Mouse (Mus musculus) hindbrain, embryonic 13.5 days (tissue): ENCODE data around the gene Tsc1. TPM values are rescaled to one million over a fixed set of nuclear protein-coding genes. Genes with fewer than 3 reads are reported as not detected.

Experiments
- ATAC-seq: fragments of 200-750 bp; cut with Nextera tagmentation; 2 replicates; pipeline ENCODE4 v1.8.0; 2017; ENCODE audit warnings: moderate TSS enrichment; ENCODE audit not compliant: low FRiP score
- H3K27ac ChIP-seq: fragments of 300-500 bp; sonication (generic); 2 replicates; pipeline ENCODE4 v1.5.1; 2015; ENCODE audit warnings: inconsistent platforms, mild to moderate bottlenecking, moderate library complexity
- H3K27me3 ChIP-seq: fragments of 300-500 bp; sonication (generic); 2 replicates; pipeline ENCODE4 v1.6.1; 2015; ENCODE audit warnings: mild to moderate bottlenecking, inconsistent platforms
- H3K36me3 ChIP-seq: fragments of 300-500 bp; sonication (generic); 2 replicates; pipeline ENCODE4 v1.6.1; 2015; ENCODE audit warnings: mild to moderate bottlenecking, inconsistent platforms
- H3K4me1 ChIP-seq: fragments of 300-500 bp; sonication (generic); replicated peaks from 2 replicates; pipeline ENCODE4 v1.6.1; 2015; ENCODE audit warnings: inconsistent platforms
- H3K4me2 ChIP-seq: fragments of 300-500 bp; sonication (generic); 2 replicates; pipeline ENCODE4 v1.6.1; 2015; ENCODE audit warnings: inconsistent platforms, mild to moderate bottlenecking, moderate library complexity
- H3K4me3 ChIP-seq: fragments of 300-500 bp; sonication (generic); 2 replicates; pipeline ENCODE4 v1.5.1; 2015; ENCODE audit warnings: mild to moderate bottlenecking, inconsistent platforms
- H3K9ac ChIP-seq: fragments of 300-500 bp; sonication (generic); 2 replicates; pipeline ENCODE4 v1.6.1; 2015; ENCODE audit warnings: mild to moderate bottlenecking, inconsistent platforms
- H3K9me3 ChIP-seq: fragments of 300-500 bp; sonication (generic); 2 replicates; pipeline ENCODE4 v1.6.1; 2016; ENCODE audit warnings: inconsistent platforms
- WGBS: fragments of 180-500 bp; shearing (Covaris S2); methylation state at CpG from one replicate; pipeline ENCODE4 v1.1.7; 2015; 5-methylcytosine and 5-hydroxymethylcytosine counted together
- polyA plus RNA-seq: library from polyadenylated mRNA; unstranded; fragments of >200 nt; fragmentation: Nextera tagmentation; extraction: Ambion mirVana; gene quantifications from 2 replicates; pipeline ENCODE4 v1.2.1, GENCODE M21; 2015

Gene Tsc1
- polyA plus RNA-seq, 1 experiment from 2014 or later = 33.9 TPM

- 78% methylated on average over 8 of the region's 8 CpGs for WGBS
- H3K9ac ChIP-seq = no peak overlapping the region
- H3K27me3 ChIP-seq = peaks cover 38% of the 10 kb centered on the region
- no peaks in the 10 kb centered on the region for H3K9me3 ChIP-seq
- H3K27ac ChIP-seq = no peak overlapping the region
- H3K4me3 ChIP-seq = no peak overlapping the region
- no peaks in the 10 kb centered on the region for H3K36me3 ChIP-seq
- H3K4me1 ChIP-seq = peaks cover 4% of the 10 kb centered on the region; the same call in 1 of the 2 replicates
- ATAC-seq = no peak
- H3K4me2 ChIP-seq = no peak overlapping the region
These were observed 23.2 kb upstream of the Tsc1 start for GRCm38 (mm10) chr2:28617498-28618486.

DNA sequence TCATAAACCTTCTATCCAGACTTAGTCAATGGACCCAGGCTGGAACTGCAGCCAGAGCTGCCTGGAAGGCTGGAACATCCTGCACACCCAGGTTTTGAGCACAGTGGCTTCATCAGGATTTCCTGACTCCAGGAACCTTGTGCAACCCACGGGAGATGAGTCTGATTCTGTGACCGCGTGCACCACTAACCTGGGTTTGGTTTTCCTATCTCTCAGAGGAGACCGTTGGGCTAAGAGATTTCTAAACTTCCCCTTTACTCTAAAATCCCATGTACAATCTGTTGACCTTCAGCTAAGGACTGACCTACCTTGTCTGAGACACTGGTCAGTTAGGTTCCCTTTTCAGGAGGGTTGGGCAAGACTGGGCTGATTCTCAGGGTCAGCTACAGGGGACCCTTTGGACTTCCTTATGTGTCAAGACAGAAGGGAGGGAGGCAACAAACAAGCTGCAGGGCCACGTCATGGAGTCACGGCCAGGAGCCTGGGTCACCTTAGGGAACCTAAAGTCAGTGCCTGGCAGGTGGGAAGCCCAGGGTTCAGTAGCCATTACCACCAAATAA is 22.2 kb upstream of the Tsc1 start:
- Histone ChIP-seq H3K9me3 (no peaks in the 10 kb centered on the region), H3K9ac (no peak overlapping the region), H3K4me2 (no peak overlapping the region), H3K27me3 (peaks cover 44% of the 10 kb centered on the region), H3K4me3 (no peak overlapping the region), H3K36me3 (no peaks in the 10 kb centered on the region), H3K27ac (no peak overlapping the region), H3K4me1 (peaks cover 4% of the 10 kb centered on the region; the same call in 1 of the 2 replicates)
- 84% methylated on average over 6 of the region's 6 CpGs for WGBS
- no peak for ATAC-seq

GRCm38 (mm10) chr2:28619369-28619768 is 21.7 kb upstream of the Tsc1 start:
- Histone ChIP-seq H3K9me3 (no peaks in the 10 kb centered on the region), H3K4me1 (peaks cover 4% of the 10 kb centered on the region; the same call in 1 of the 2 replicates), H3K27ac (no peak overlapping the region), H3K4me2 (no peak overlapping the region), H3K9ac (no peak overlapping the region), H3K27me3 (peaks cover 44% of the 10 kb centered on the region), H3K4me3 (no peak overlapping the region), H3K36me3 (no peaks in the 10 kb centered on the region)
- WGBS = 82% methylated on average over 6 of the region's 6 CpGs
- ATAC-seq = no peak

- Histone ChIP-seq H3K4me2 (no peak overlapping the region), H3K9me3 (no peaks in the 10 kb centered on the region), H3K9ac (no peak overlapping the region), H3K4me1 (peaks cover 4% of the 10 kb centered on the region; the same call in 1 of the 2 replicates), H3K36me3 (no peaks in the 10 kb centered on the region), H3K27ac (no peak overlapping the region), H3K4me3 (no peak overlapping the region), H3K27me3 (peaks cover 36% of the 10 kb centered on the region)
- ATAC-seq = no peak
- WGBS = 63% methylated on average over 10 of the region's 10 CpGs
These were observed 20.5 kb upstream of the Tsc1 start for GRCm38 (mm10) chr2:28620522-28620921.

- Histone ChIP-seq H3K27me3 (peaks cover 36% of the 10 kb centered on the region), H3K4me3 (no peak overlapping the region), H3K9me3 (no peaks in the 10 kb centered on the region), H3K4me2 (no peak overlapping the region), H3K9ac (no peak overlapping the region), H3K36me3 (no peaks in the 10 kb centered on the region), H3K27ac (no peak overlapping the region), H3K4me1 (peaks cover 4% of the 10 kb centered on the region; the same call in 1 of the 2 replicates)
- 24% methylated on average over 2 of the region's 2 CpGs for WGBS
- ATAC-seq = no peak
These were observed 19.9 kb upstream of the Tsc1 start for GRCm38 (mm10) chr2:28621111-28621510.

- ATAC-seq = no peak
- H3K4me3 ChIP-seq = no peak within 1 kb of the TSS
- H3K4me1 ChIP-seq = peaks cover 4% of the 10 kb centered on the region; the same call in 1 of the 2 replicates
- H3K9me3 ChIP-seq = no peaks in the 10 kb centered on the region
- H3K27ac ChIP-seq = no peak within 1 kb of the TSS
- H3K4me2 ChIP-seq = no peak within 1 kb of the TSS; the same call in 1 of the 2 replicates
- no peak within 1 kb of the TSS for H3K9ac ChIP-seq
- no peaks in the 10 kb centered on the region for H3K36me3 ChIP-seq
- WGBS = 6% methylated on average over 16 of the region's 16 CpGs
- H3K27me3 ChIP-seq = peaks cover 36% of the 10 kb centered on the region
These were observed 19.3 kb upstream of the Tsc1 start, which contains the start of gene Gfi1b for GRCm38 (mm10) chr2:28621664-28622171. Gene Gfi1b, minus strand, starts transcription at chr2:28621982.

GRCm38 (mm10) chr2:28622521-28623124 is 18.4 kb upstream of the Tsc1 start:
- H3K4me1 ChIP-seq = peaks cover 4% of the 10 kb centered on the region; the same call in 1 of the 2 replicates
- peaks cover 36% of the 10 kb centered on the region for H3K27me3 ChIP-seq
- H3K36me3 ChIP-seq = no peaks in the 10 kb centered on the region
- H3K4me3 ChIP-seq = no peak overlapping the region
- WGBS = 22% methylated on average over 10 of the region's 10 CpGs
- no peaks in the 10 kb centered on the region for H3K9me3 ChIP-seq
- no peak for ATAC-seq
- no peak overlapping the region for H3K4me2 ChIP-seq
- H3K9ac ChIP-seq = no peak overlapping the region
- no peak overlapping the region for H3K27ac ChIP-seq

DNA sequence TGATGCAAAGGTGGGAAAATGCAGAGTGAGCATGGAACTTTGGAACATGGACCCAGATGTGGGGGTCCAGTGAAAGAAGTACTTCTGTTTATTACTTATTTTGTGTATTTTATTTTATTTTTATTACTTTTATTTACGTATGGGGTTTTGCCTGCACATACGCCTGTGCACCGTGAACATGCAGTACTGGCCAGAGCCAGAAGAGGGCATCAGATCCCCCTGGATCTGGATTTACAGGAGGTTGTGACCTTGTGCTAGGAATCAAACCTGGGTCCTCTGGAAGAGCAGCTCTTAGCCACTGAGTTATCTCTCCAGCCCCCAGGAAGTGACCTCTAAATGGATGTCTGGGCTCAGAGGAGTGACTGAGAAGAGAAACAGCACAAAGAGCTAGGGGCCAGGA is 16.2 kb upstream of the Tsc1 start:
- H3K36me3 ChIP-seq = no peaks in the 10 kb centered on the region
- no peak overlapping the region for H3K4me2 ChIP-seq
- H3K4me3 ChIP-seq = no peak overlapping the region
- peaks cover 11% of the 10 kb centered on the region; the same call in 1 of the 2 replicates for H3K4me1 ChIP-seq
- no peak for ATAC-seq
- no peak overlapping the region for H3K27ac ChIP-seq
- H3K9me3 ChIP-seq = no peaks in the 10 kb centered on the region
- H3K27me3 ChIP-seq = peaks cover 33% of the 10 kb centered on the region
- WGBS = 85% methylated on average over 3 of the region's 3 CpGs
- no peak overlapping the region for H3K9ac ChIP-seq

- Histone ChIP-seq H3K9me3 (no peaks in the 10 kb centered on the region), H3K4me1 (peaks cover 13% of the 10 kb centered on the region; the same call in 1 of the 2 replicates), H3K36me3 (no peaks in the 10 kb centered on the region), H3K27ac (no peak overlapping the region), H3K4me2 (no peak overlapping the region), H3K9ac (no peak overlapping the region), H3K27me3 (peaks cover 24% of the 10 kb centered on the region), H3K4me3 (no peak overlapping the region)
- no peak for ATAC-seq
- WGBS = 81% methylated on average over 3 of the region's 3 CpGs
These were observed 15.0 kb upstream of the Tsc1 start for GRCm38 (mm10) chr2:28626038-28626437.

DNA sequence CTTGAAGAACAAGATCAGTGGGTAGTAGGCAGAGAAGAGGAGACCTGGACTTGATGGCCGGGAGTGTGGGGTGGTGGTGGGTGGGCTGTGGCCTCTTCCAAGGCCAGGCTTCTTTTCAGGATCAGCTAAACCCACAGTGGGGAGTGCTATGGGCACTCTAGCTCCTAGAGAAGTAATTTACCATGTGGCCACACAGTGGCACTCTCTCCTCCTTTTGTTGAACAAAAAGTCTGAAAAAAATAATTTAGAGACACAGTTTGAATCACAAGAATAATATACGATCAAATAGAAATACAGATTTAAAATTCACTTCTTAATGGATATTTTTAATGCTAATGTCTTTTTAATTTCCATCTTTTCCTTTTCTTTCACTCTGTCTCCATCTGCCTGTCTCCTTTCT is 13.0 kb upstream of the Tsc1 start:
- H3K4me2 ChIP-seq = no peak overlapping the region
- no peak for ATAC-seq
- 69% methylated on average over 2 of the region's 2 CpGs for WGBS
- peaks cover 9% of the 10 kb centered on the region; the same call in 1 of the 2 replicates for H3K4me1 ChIP-seq
- no peak overlapping the region for H3K27ac ChIP-seq
- no peak overlapping the region for H3K4me3 ChIP-seq
- H3K9ac ChIP-seq = no peak overlapping the region
- no peaks in the 10 kb centered on the region for H3K9me3 ChIP-seq
- no peaks in the 10 kb centered on the region for H3K36me3 ChIP-seq
- 0 out of 2 replicates have a peak, but pooled peaks cover 5% of the 10 kb centered on the region for H3K27me3 ChIP-seq

- H3K4me2 ChIP-seq = no peak overlapping the region
- no peaks in the 10 kb centered on the region for H3K36me3 ChIP-seq
- no peak overlapping the region for H3K4me3 ChIP-seq
- no peaks in the 10 kb centered on the region for H3K27me3 ChIP-seq
- H3K27ac ChIP-seq = no peak overlapping the region
- 38% methylated on average over 4 of the region's 4 CpGs for WGBS
- ATAC-seq = no peak
- H3K9me3 ChIP-seq = no peaks in the 10 kb centered on the region
- peaks cover 9% of the 10 kb centered on the region; the same call in 1 of the 2 replicates for H3K4me1 ChIP-seq
- no peak overlapping the region for H3K9ac ChIP-seq
These were observed 11.1 kb upstream of the Tsc1 start for GRCm38 (mm10) chr2:28629911-28630381.

GRCm38 (mm10) chr2:28632626-28633025 is 8.4 kb upstream of the Tsc1 start:
- H3K27me3 ChIP-seq = peaks cover 4% of the 10 kb centered on the region; the same call in 1 of the 2 replicates
- ATAC-seq = no peak

More at GRCm38 (mm10) chr2:28632626-28633025, 8.4 kb upstream of the Tsc1 start:
- Histone ChIP-seq H3K9me3 (no peaks in the 10 kb centered on the region), H3K36me3 (no peaks in the 10 kb centered on the region), H3K4me1 (peaks cover 9% of the 10 kb centered on the region; the same call in 1 of the 2 replicates), H3K9ac (no peak overlapping the region), H3K4me2 (no peak overlapping the region), H3K4me3 (no peak overlapping the region), H3K27ac (no peak overlapping the region)
- WGBS = 63% methylated on average over 1 of the region's 1 CpGs
